Mouse (Mus musculus) ES-E14 (cell line): ENCODE results near the gene Polg.

Experiments
- CHD2 ChIP-seq: IDR thresholded peaks from 2 replicates; pipeline ENCODE4 v1.6.1; 2014; ENCODE audit warnings: mild to moderate bottlenecking, low read depth, low read length, inconsistent platforms
- ZNF384 ChIP-seq: IDR thresholded peaks from 2 replicates; pipeline ENCODE4 v1.6.1; 2012; ENCODE audit warnings: low read depth, low read length, inconsistent platforms

DNA sequence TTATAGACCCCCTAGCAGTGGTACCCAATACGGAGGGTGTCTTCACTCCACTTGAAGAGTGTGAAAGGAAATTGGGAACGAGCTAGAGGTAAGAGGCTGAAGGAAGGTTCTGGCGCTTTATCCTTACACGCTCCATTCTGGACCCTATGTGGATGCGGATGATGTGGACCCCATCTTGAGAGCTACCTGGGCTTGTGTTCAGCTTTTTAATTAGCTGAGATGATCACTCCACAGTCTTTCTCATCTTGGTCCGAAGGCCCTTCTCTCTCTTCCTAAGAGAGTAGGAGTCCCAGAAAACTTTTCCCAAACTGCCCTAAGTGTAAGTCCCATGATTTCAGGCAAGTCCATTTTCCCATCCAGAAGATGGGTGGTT, 43.1 kb upstream of the Polg start:
- TF ChIP-seq ZNF384: no peak
- TF ChIP-seq CHD2: no peak
